Mouse (Mus musculus) heart, embryonic 16.5 days (tissue): ENCODE results near the gene Bmf. TPM values are rescaled to one million over a fixed set of nuclear protein-coding genes. Genes with fewer than 3 reads are reported as not detected.

Source experiments
- ATAC-seq: fragments of 200-750 bp; cut with Nextera tagmentation; replicated peaks from 2 replicates; pipeline ENCODE4 v1.8.0; 2017; ENCODE audit warnings: moderate number of reproducible peaks; ENCODE audit not compliant: insufficient read depth, low FRiP score; ENCODE audit errors: extremely low read depth
- H3K27ac ChIP-seq: fragments of 300-500 bp; sonication (generic); 2 replicates; pipeline ENCODE4 v1.5.1; 2014; ENCODE audit warnings: mild to moderate bottlenecking, low read length, control low read depth, moderate library complexity
- H3K27me3 ChIP-seq: fragments of 300-500 bp; sonication (generic); 2 replicates; pipeline ENCODE4 v1.6.1; 2014; ENCODE audit warnings: low read length, mixed read lengths; ENCODE audit not compliant: control insufficient read depth, insufficient read depth
- H3K36me3 ChIP-seq: fragments of 300-500 bp; sonication (generic); 2 replicates; pipeline ENCODE4 v1.6.1; 2014; ENCODE audit not compliant: control insufficient read depth, insufficient read depth
- H3K4me1 ChIP-seq: fragments of 300-500 bp; sonication (generic); 2 replicates; pipeline ENCODE4 v1.6.1; 2014; ENCODE audit warnings: low read length, mixed read lengths; ENCODE audit not compliant: control insufficient read depth, insufficient read depth
- H3K4me2 ChIP-seq: fragments of 300-500 bp; sonication (generic); 2 replicates; pipeline ENCODE4 v1.6.1; 2014; ENCODE audit warnings: low read depth, mild to moderate bottlenecking, control low read depth, low read length
- H3K4me3 ChIP-seq: fragments of 300-500 bp; sonication (generic); 2 replicates; pipeline ENCODE4 v1.5.1; 2014; ENCODE audit warnings: mild to moderate bottlenecking, control low read depth, low read length
- H3K9ac ChIP-seq: fragments of 300-500 bp; sonication (generic); 2 replicates; pipeline ENCODE4 v1.6.1; 2014; ENCODE audit warnings: low read length, control low read depth
- H3K9me3 ChIP-seq: fragments of 300-500 bp; sonication (generic); replicated peaks from 2 replicates; pipeline ENCODE4 v1.6.1; 2016; ENCODE audit warnings: low read length; ENCODE audit not compliant: control insufficient read depth
- WGBS: fragments of 180-500 bp; shearing (Covaris S2); extraction: QIAGEN DNeasy Blood & Tissue Kit; methylation state at CpG from one replicate; pipeline ENCODE4 v1.1.7; 2014; 5-methylcytosine and 5-hydroxymethylcytosine counted together
- polyA plus RNA-seq: library from polyadenylated mRNA; unstranded; fragments of >200 nt; fragmentation: Nextera tagmentation; extraction: Ambion mirVana; gene quantifications from 2 replicates; pipeline ENCODE4 v1.2.1, GENCODE M21; 2015

Bmf gene
- polyA plus RNA-seq, 1 experiment from 2014 or later: 1.8 TPM

DNA sequence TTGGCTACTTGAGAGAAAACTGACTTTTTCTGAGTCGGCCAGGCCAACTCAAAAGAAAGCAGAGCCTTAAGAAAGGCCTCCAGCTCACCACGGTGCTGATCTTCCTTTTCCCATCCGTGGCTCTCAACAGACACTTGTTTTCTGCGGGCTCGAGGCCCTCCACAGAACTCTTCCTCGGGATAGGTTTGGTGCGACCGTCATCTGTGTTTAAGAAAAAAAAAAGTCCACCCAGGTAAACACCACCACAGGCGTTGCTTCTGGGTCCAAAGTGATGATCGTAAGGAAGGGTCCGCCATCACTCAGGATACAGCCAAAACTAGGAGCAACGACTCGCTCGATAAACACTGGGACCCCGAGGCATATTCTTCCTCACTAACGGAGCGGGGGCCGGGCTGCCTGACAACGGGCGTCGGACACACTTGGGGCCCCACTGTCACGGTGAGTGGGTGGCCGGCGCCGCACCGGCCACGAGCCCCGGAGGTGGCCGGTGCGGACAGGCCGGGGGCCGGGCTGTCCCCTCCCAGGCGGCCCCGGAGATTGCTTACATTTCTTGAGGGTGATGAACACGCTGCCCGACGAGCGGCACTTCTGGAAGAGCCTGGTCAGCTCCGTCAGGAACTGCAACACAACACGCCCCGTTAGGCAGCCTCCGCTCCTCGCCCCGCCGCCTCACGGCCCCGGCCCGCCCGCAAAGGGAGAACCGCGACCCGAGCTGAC, 70.5 kb downstream of the Bmf start:
- no peaks in the 10 kb centered on the region for H3K27me3 ChIP-seq
- H3K4me2 ChIP-seq: peak overlapping the region; percentile 92
- peak overlapping the region; percentile 87 for H3K27ac ChIP-seq
- H3K4me1 ChIP-seq: peaks cover 12% of the 10 kb centered on the region
- peak; percentile 46; the same call in 1 of the 2 replicates for ATAC-seq
- H3K4me3 ChIP-seq: peak overlapping the region; percentile 100
- 2% methylated on average over 52 of the region's 52 CpGs for WGBS
- peak overlapping the region; percentile 99 for H3K9ac ChIP-seq
- H3K9me3 ChIP-seq: no peaks in the 10 kb centered on the region
- peaks cover 26% of the 10 kb centered on the region for H3K36me3 ChIP-seq

Other genes with a start within 250 kb of the Bmf start
- gene Gpr176, start 176.3 kb downstream of the Bmf start, polyA plus RNA-seq: 0.53 and 0.54 TPM in 2 replicates
- 6.1 and 6.5 TPM in 2 replicates for gene Eif2ak4, start 161.1 kb downstream of the Bmf start, polyA plus RNA-seq
- 197 and 220 TPM in 2 replicates for gene Srp14, start 70.0 kb downstream of the Bmf start, polyA plus RNA-seq
- gene Bub1b, start 48.5 kb upstream of the Bmf start, polyA plus RNA-seq: 74.8 and 78.4 TPM in 2 replicates
- gene Pak6, start 113.6 kb upstream of the Bmf start, polyA plus RNA-seq: 9.8 and 11.1 TPM in 2 replicates
- 2.8 and 3.1 TPM in 2 replicates for gene Ankrd63, start 154.3 kb upstream of the Bmf start, polyA plus RNA-seq
- gene Plcb2, start 178.8 kb upstream of the Bmf start, polyA plus RNA-seq: 3.2 and 3.4 TPM in 2 replicates
- gene Inafm2, start 196.1 kb upstream of the Bmf start, polyA plus RNA-seq: 45.2 and 47.3 TPM in 2 replicates
- 2.0 and 3.2 TPM in 2 replicates for gene Ccdc9b, start 213.0 kb upstream of the Bmf start, polyA plus RNA-seq
- 1.2 TPM in 1 of 2 replicates, not detected in the other for gene Phgr1, start 223.1 kb upstream of the Bmf start, polyA plus RNA-seq
- 0.10 and 0.24 TPM in 2 replicates for gene Disp2, start 230.0 kb upstream of the Bmf start, polyA plus RNA-seq